Mouse (Mus musculus): ENCODE measurements around the gene Tmc5. TPM values are rescaled to one million over a fixed set of nuclear protein-coding genes. Genes with fewer than 3 reads are reported as not detected.

Tmc5 gene
- polyA plus RNA-seq, 1 experiment = not detected

DNA sequence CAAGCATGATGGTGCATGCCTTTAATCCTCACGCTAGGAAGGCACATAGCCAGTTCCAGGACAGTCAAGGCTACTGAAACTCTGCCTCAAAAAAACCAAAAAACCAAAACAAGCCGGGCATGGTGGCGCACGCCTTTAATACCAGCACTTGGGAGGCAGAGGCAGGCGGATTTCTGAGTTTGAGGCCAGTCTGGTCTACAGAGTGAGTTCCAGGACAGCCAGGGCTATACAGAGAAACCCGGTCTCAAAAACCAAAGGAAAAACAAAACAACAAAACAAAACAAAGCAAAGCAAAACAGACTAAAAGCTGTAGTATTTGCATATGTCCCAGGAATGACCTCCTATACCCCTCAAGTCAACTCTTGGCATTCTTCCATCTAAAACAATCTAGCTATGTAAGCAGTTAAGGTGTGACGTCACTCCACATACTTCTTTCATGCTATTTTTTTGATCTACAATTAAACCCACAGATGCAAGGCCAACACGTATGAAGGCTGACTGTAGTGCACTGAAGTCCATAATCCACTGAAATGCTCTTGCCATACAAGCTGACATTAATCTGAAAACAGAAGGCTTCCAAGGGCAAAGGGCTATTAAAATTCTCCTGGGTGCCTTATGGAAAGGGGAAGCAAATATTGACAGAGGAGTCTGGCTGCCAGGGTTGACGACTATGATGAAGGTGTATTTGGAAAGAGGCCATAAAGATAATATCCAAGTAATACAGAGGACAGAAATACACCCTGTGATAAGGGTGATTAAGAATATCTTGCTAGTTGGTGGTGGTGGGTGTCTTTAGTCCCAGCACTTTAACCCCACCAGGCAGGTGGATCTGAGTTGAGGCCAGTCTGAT, 107.1 kb downstream of the Tmc5 start:
- Histone ChIP-seq H3K27ac (ENCODE audit: insufficient read depth, low read depth, low read length) (no peak overlapping the region), H3K4me3 (ENCODE audit: insufficient read depth, low read length) (peak overlapping the region; percentile 88), H3K4me1 (ENCODE audit: control insufficient read depth, insufficient read depth, low read length) (peaks cover 28% of the 10 kb centered on the region)
- TF ChIP-seq POLR2A (IDR thresholded peaks at IDR 0.05; ENCODE audit: borderline replicate concordance, low read depth, low read length) (no peak), CTCF (IDR thresholded peaks at IDR 0.05; ENCODE audit: low read depth, low read length) (no peak)

DNA sequence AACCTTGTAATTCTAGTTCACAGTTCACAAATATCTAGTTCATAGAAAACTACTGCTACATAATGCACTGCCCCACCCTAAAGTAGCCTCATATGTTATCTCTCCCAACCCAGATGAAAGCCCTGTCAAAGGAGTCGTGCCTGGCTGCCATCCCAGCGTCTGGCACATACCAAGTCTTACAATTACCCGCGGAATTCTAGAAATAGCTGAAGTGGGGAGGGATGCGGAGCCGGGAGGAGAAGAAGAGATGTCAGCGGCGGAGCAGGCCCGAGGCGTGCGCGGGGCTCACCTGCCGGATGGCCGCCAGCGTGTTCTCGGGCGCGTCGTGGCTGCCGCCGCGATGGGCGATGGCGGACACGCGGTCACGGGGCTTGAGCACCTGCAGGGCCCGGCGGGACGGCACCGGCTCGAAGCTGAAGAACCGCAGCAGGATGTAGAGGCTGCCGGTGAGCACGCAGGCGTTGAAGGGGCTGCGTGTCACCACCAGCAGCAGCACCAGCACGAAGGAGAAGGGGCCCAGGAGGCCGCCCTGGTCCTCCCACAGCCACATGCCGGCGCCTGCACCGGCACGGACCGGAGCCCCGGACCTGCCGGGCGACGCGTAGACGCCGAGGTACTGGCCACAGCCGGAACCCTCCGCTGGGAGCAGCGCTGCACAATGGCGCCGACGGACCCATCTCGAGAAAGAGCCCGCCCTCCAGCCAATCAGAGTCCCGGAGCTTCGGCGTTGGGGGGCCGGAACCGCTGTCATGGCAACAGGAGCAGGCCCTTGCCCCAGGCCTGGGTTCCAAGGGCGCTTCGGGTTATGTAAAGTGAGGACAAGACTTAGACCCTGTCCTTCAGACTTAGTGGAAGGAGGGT, 108.2 kb downstream of the Tmc5 start, which contains the start of gene Gde1:
Gene Gde1 (minus strand): TSS at position 678 of the 861 bp plus-strand sequence.
- Histone ChIP-seq H3K4me3 (ENCODE audit: insufficient read depth, low read length) (peak within 1 kb of the TSS; percentile 88), H3K4me1 (ENCODE audit: control insufficient read depth, insufficient read depth, low read length) (peaks cover 23% of the 10 kb centered on the region), H3K27ac (ENCODE audit: insufficient read depth, low read depth, low read length) (no peak within 1 kb of the TSS)
- TF ChIP-seq CTCF (IDR thresholded peaks at IDR 0.05; ENCODE audit: low read depth, low read length) (no peak), POLR2A (IDR thresholded peaks at IDR 0.05; ENCODE audit: borderline replicate concordance, low read depth, low read length) (no peak)

DNA sequence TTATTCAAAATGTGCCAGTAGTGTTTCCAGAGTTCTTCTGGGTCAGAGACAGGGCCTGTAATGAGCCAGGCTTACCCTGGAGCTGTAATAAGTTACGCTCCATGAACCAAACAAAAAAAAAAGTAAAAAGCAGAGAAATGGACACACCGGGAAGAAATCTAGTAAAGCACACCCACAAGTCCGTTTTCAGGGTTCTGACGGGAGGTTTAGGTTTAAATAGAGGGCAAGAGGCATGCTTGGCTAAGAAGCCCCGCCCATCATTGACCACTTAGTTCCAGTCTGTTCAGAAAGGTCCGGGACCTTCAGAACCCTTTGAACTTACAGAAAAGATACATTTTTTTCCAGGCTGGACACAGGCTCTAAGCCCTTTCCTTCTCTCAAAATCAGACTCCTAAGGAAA, 109.0 kb downstream of the Tmc5 start:
- no peak for TF ChIP-seq CTCF (IDR thresholded peaks at IDR 0.05; ENCODE audit: low read depth, low read length)
- no peak for TF ChIP-seq POLR2A (IDR thresholded peaks at IDR 0.05; ENCODE audit: borderline replicate concordance, low read depth, low read length)
- Histone ChIP-seq H3K27ac (ENCODE audit: insufficient read depth, low read depth, low read length) (no peak overlapping the region), H3K4me1 (ENCODE audit: control insufficient read depth, insufficient read depth, low read length) (peaks cover 23% of the 10 kb centered on the region), H3K4me3 (ENCODE audit: insufficient read depth, low read length) (peak overlapping the region; percentile 88)

DNA sequence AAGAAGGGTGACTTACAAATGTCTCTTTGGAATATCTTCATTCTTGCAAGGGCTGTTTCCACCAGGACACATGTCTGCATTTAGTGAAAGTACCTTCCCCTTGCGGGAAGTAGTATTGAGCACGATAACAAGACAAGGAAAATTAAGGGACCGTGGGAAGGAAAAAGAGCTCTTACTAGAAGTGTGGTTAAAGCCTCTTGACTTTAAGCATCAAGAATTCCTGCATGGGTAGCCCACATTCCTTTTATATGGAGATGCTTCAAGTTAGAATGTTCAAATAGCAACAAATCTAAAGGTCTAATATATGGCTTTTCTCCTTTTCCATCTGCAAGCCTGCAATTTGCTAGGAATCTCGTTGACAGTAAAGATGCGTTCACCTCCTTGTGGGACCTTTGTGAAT, 109.4 kb downstream of the Tmc5 start:
- no peak for TF ChIP-seq POLR2A (IDR thresholded peaks at IDR 0.05; ENCODE audit: borderline replicate concordance, low read depth, low read length)
- no peak for TF ChIP-seq CTCF (IDR thresholded peaks at IDR 0.05; ENCODE audit: low read depth, low read length)
- Histone ChIP-seq H3K4me3 (ENCODE audit: insufficient read depth, low read length) (no peak overlapping the region), H3K27ac (ENCODE audit: insufficient read depth, low read depth, low read length) (no peak overlapping the region), H3K4me1 (ENCODE audit: control insufficient read depth, insufficient read depth, low read length) (peaks cover 23% of the 10 kb centered on the region)

DNA sequence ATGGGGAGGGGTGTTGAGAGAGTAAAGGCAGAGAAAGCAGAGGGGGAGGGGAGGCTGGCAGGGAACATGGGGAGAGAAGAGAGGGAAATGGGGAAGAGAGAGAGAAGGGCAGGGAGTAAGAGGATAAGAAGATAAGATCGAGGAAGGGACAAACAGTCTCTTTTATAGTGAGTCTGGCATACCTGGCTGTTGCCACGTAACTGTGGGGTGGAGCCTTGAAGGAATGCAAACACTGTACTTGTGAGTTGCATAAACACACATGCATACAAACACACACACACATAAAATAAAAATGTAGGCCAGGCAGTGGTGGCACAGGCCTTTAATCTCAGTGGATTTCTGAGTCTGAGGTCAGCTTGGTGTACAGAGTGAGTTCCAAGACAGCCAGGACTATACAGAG, 110.1 kb downstream of the Tmc5 start:
- Histone ChIP-seq H3K4me1 (ENCODE audit: control insufficient read depth, insufficient read depth, low read length) (peaks cover 23% of the 10 kb centered on the region), H3K4me3 (ENCODE audit: insufficient read depth, low read length) (no peak overlapping the region), H3K27ac (ENCODE audit: insufficient read depth, low read depth, low read length) (no peak overlapping the region)
- TF ChIP-seq CTCF (IDR thresholded peaks at IDR 0.05; ENCODE audit: low read depth, low read length) (no peak), POLR2A (IDR thresholded peaks at IDR 0.05; ENCODE audit: borderline replicate concordance, low read depth, low read length) (no peak)

DNA sequence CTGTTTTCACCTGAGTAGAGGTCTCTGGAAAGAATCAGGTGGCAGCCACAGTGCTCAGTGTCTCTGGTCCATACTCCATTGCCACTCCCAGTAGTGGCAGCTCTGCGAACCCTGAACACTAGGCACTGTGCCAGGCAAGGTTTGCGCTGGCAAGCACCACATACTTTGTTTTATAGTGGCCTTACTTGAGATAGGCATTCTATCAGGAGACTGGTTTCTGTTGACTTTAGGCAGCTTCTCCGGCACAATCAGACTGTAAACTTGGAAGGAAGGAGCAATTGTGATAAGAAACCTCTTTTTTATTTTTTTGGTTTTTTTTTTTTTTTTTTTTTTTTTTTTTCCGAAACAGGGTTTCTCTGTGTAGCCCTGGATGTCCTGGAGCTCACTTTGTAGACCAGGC, 110.9 kb downstream of the Tmc5 start:
- peaks cover 19% of the 10 kb centered on the region for H3K4me1 ChIP-seq (ENCODE audit: control insufficient read depth, insufficient read depth, low read length)
- no peak overlapping the region for H3K4me3 ChIP-seq (ENCODE audit: insufficient read depth, low read length)
- TF ChIP-seq POLR2A (IDR thresholded peaks at IDR 0.05; ENCODE audit: borderline replicate concordance, low read depth, low read length) = no peak
- TF ChIP-seq CTCF (IDR thresholded peaks at IDR 0.05; ENCODE audit: low read depth, low read length) = no peak
- no peak overlapping the region for H3K27ac ChIP-seq (ENCODE audit: insufficient read depth, low read depth, low read length)

DNA sequence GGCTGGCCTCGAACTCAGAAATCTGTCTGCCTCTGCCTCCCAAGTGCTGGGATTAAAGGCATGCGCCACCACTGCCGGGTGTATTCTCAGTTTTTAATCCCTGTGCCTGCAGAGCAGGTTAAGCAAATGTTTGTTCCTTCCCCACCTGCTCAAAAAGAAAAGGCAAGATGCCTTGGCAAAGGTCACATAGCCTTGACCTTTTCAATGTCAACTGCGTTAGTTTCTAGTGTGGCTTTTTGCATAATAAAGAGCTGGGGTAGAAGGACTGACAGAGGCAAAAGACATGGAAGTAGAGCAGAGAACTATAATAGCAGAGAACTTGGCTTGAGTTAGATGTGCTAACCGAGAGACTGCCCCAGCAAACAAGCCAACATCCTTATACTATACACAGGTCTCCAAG, 113.7 kb downstream of the Tmc5 start:
- Histone ChIP-seq H3K4me3 (ENCODE audit: insufficient read depth, low read length) (no peak overlapping the region), H3K27ac (ENCODE audit: insufficient read depth, low read depth, low read length) (no peak overlapping the region), H3K4me1 (ENCODE audit: control insufficient read depth, insufficient read depth, low read length) (peaks cover 7% of the 10 kb centered on the region)
- no peak for TF ChIP-seq POLR2A (IDR thresholded peaks at IDR 0.05; ENCODE audit: borderline replicate concordance, low read depth, low read length)
- no peak for TF ChIP-seq CTCF (IDR thresholded peaks at IDR 0.05; ENCODE audit: low read depth, low read length)

DNA sequence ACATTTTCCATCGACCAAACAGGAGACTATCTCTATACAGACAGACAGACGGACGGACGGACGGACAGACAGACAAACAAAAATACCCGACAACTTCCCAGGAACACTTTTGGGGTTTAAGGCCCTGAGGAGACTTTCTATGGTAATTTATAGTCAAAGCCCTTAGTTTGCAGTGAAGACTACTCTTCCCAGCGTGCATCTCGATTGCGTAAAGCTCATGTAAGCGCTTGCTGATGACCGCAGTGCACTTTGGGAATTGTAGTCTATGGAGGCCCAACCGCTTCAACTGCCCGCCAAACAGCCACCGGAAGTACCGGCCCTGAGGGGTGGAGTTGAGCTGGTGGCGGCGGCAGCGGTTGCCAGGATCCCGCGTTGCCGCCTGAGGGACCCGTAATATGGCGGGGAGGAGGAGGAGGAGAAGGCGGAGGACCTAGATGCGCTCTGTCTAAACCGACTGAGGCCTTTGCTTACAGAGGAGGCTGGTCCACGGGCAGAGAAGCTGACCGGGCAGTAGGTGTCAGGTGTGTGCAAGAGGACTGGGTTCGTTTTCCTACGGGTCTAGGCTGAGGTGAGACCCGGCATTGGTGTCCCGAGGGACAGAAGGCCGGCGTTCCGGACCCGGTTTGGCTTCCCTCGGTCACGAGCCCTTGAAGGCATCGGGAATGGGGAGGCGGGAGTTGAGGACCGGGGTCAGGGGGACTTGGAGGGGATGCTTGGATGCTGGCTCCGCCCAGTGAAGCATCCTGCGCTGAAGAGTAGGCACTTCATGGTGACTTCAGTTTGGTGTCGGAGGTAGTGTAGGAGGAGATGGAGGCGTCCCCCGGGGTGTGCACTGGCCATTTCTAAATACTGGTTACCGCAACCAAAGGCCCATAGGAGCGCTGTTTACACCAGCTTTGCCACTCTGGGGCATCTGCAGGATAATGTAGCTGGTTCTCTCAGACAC, 115.4 kb downstream of the Tmc5 start, which contains the start of gene Ccp110:
Gene Ccp110 (plus strand): TSS at position 325 of the 946 bp plus-strand sequence.
- TF ChIP-seq CTCF (IDR thresholded peaks at IDR 0.05; ENCODE audit: low read depth, low read length) (no peak), POLR2A (IDR thresholded peaks at IDR 0.05; ENCODE audit: borderline replicate concordance, low read depth, low read length) (no peak)
- H3K4me3 ChIP-seq (ENCODE audit: insufficient read depth, low read length) = peak within 1 kb of the TSS; percentile 82
- H3K27ac ChIP-seq (ENCODE audit: insufficient read depth, low read depth, low read length) = no peak within 1 kb of the TSS
- H3K4me1 ChIP-seq (ENCODE audit: control insufficient read depth, insufficient read depth, low read length) = peaks cover 4% of the 10 kb centered on the region

DNA sequence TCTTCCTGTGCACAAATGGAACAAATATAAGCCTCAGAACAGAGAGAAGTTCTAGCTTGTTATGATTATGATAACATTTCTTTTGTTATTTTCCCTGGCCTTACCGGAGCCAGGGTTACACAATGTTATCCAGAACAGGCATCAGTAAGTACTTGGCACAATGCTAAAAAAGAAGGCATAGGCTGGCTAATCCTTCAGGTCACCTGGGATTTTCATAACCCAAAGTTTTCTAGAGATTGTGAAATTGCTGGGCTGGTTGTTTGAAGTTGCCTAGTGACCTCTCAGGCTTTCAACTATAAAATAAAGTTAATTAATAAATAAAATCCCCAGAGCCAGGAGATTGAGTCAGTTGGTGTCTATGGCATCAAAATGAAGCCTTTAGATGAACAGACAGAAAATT, 117.8 kb downstream of the Tmc5 start:
- no peak overlapping the region for H3K4me3 ChIP-seq (ENCODE audit: insufficient read depth, low read length)
- no peak overlapping the region for H3K27ac ChIP-seq (ENCODE audit: insufficient read depth, low read depth, low read length)
- TF ChIP-seq CTCF (IDR thresholded peaks at IDR 0.05; ENCODE audit: low read depth, low read length) (no peak), POLR2A (IDR thresholded peaks at IDR 0.05; ENCODE audit: borderline replicate concordance, low read depth, low read length) (no peak)
- H3K4me1 ChIP-seq (ENCODE audit: control insufficient read depth, insufficient read depth, low read length) = peaks cover 4% of the 10 kb centered on the region
